Mouse (Mus musculus) granulocyte monocyte progenitor cell, adult 5-6 weeks (primary cell): ENCODE results near the gene Heatr6. TPM values are rescaled to one million over a fixed set of nuclear protein-coding genes. Genes with fewer than 3 reads are reported as not detected.

Experiments
- ATAC-seq: replicated peaks from 2 replicates; pipeline ENCODE4 v1.8.0; 2016; ENCODE audit warnings: mild to moderate bottlenecking, moderate TSS enrichment, inconsistent platforms; ENCODE audit not compliant: poor library complexity, severe bottlenecking
- total RNA-seq, 2 experiments: library from RNA; stranded (forward) in 1 of 2; stranded (reverse) in 1 of 2; fragments of 200-712, 200-1000 nt in 1 of 2; fragments of >200 nt in 1 of 2; fragmentation: Nextera tagmentation in 1 of 2; gene quantifications; 2 replicates each; pipeline ENCODE4 v1.2.3; 2014 to 2017

Heatr6 gene
- total RNA-seq, 2 experiments from 2014 or later = 10.4 to 17.8 TPM

DNA sequence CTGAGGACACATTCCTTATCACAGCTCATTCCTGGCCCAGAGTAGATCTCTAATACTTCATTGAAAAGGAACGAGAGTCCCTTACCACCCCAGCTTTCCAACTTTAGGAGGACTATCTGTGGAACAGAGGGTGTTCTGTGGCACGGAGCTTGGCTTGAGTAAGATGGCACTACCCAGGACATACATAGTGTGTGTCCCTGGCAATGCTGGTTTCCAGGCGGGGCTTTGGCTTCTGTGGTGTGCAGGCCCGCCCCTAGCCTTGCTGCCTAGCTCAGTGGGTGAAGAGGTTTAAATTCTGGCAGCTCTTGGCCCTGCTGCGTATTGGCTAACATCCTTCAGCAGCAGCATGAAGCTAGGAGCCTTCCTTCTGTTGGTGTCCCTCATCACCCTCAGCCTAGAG lies 6.8 kb upstream of the Heatr6 start, which contains the start of gene Wfdc21:
Gene Wfdc21 (plus strand): TSS at position 260 of the 400 bp plus-strand sequence.
- 0 out of 2 replicates have a peak, but pooled peaks have one; percentile 21 for ATAC-seq

DNA sequence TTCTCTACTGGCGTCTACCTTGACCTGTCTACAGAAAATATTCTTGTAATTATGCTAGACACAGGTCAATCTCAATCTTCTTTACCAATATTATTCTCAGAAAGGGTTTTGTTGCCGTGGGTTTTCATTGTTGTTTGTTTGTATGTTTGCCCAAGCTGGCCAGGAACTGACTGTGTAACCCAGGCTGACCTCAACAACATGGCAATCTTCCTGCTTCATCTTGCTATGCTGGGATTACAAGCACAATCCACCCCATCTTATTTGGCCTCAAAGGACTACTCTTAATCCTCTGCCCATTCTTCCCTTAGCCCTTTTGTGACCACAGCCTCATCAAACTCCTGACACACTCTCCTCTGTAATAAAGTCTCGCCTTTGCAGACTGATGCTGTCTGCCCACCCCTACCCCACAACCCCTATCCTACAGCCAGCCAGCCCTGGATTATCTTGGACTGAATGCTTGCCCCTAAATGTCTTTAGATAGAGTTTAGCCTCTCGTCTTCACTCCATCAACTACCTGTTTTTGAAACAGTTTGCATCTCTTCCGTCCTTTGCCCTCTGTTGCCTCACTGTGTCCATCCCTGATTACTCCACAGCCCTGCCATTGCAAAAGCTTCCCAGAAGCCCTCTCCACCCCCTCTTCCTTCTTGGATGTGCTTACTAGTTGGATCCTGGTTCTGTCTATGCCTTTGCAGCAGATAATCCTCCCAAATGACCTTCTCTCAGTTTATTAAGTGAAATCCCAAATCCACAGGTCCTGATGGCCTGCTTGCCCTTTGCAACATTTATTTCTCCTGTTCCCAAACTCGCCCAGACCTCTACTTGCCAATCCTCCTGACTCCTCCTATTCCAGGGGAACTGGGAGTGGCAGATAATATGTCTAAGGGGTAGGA lies 5.9 kb upstream of the Heatr6 start:
- peak; percentile 59 for ATAC-seq

DNA sequence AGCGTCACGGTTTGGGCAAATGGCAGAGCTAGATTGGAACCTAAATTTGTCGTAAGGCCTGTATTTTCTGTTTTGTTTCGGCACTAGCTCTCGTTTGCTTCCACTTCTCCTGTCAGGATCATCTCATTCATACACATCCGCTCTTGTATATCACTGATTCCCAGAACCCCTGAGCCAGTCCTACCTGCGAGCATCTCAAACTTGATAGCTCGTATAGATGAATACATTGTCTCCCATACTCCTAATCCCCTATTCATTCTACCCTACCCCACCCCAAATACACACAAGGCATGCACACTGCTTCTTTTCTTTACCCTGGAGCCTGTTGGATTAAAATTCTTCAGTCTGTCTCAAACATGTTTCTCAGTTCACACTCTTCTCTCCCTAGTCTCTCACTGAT lies 731 bp downstream of the Heatr6 start:
- ATAC-seq = no peak

DNA sequence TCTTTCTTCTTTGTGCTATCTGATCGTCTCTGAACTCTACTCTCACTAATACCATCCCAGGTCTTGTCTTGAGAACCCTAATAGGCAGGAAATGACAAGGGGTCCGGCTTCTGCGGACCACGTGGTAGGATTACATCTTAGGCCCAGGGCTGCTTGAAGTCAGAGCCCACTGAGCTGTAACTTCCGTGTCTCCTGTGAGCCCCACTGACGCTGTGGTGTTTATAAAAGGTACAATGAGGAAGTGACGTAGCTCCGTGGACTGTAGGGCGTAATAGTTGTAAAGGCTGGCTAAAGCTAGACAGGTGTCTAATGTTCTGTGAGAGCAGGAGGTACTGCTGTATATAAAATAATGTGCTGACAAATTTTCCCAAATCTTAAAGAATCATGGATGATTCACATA lies 13.8 kb downstream of the Heatr6 start:
- ATAC-seq = no peak; the same call in 1 of the 2 replicates

DNA sequence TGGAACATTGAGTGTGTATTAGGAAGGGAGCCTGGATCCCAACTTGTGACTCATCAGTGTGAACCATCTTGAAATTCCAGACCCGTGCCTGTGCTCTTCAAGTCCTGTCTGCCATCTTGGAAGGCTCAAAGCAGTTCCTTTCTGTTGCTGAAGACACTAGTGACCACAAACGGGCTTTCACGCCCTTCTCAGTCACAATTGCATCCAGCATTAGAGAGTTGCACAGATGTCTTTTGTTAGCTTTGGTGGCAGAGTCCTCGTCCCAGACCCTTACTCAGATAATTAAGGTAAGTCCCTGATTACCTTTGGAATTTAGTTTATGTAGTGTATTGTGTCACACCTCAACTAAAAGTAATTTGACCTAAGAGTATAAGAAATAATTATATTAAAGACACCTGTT lies 15.5 kb downstream of the Heatr6 start:
- ATAC-seq = no peak

DNA sequence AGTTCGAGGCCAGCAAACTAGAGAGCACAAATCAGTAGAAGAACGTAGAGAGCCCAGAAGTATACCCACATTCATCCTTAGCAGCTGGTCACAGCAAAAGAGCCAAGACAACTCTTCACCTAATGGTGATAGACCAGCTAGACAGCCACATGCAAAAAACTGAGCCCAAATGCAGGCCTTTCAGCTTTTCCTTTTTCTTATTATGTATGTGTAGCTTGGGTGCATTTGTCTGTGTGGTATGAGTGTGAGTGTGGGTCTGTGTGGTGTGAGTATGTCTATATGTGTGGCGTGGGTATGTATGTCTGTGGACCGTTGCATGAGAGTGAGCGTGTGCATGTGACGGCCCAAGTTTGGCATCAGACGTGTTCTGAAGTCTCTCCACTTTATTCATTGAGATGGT lies 17.5 kb downstream of the Heatr6 start:
- ATAC-seq = no peak

DNA sequence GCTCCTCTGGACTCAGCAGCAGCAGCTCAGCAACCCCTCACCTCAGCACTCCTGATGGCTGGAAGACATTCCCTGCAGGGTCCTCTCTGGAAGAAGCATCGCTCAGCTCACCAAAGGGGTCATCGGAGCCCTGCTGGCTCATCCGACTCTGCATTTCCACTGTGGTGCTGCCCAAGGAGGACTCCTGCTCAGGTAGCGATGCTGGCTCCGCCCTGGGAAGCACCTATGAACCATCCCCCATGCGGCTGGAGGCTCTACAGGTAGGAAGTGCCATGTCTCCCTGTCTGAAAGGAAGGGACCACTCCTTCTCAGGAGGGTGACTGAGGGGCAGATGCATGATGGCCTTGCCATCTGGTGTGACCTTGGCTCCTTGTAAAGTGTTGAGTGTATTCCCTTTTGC lies 18.8 kb downstream of the Heatr6 start:
- ATAC-seq = no peak

DNA sequence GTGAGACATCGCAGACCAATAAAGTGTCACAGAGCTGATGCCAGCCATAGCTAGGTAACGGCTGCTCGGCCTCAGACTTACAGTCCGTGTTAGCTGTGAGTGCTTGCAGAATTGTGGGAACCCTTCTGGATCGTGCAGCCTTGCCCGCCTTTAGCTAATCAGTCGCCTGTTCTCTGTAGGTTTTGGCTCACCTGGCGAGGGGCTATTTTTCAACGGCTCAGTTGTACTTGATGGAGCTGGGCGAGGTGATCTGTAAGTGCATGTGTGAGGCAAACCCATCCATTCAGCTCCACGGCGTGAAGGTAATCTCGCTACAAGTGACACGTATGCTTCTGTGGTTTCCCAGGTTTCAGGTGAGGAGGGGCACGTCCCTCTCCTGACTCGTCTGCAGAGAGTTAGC lies 20.2 kb downstream of the Heatr6 start:
- ATAC-seq = no peak

DNA sequence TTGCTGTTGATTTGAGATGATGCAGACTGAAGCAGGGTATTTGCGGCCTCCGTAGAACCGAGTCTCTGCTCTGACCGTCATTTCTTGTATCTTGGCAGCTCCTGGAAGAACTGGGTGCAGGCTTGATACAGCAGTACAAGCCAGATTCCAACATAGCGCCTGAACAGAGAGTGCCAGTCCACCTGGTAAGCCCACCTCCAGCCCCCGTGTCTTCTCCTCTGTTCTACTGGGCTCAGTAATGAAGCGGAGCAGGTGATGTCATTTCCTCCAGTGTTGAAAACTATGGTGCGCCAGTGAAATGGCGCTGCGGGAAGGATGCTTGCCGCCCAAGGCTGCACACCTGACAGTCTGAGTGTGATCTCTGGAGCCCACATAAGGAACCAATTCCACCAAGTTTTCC lies 20.8 kb downstream of the Heatr6 start:
- ATAC-seq = no peak

DNA sequence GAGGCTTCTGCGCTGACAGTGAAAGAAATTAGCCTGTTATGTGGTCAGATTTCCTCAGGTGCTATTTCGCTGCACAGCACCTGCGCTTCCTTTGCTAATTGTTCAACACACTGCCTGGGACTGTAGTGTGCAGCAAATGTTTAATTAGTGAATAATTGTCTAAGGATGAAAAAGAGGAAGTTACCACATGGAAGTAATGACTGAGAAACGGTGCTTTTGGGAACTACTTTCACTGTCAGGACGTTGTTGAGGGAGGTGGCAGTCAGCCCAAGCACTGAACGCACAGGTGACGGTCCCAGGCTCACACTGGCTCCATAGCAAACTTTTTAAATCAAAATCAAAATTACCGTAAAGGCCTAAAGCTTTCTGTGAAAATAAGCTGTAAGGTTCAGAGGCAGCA lies 23.3 kb downstream of the Heatr6 start:
- ATAC-seq = peak; percentile 62

DNA sequence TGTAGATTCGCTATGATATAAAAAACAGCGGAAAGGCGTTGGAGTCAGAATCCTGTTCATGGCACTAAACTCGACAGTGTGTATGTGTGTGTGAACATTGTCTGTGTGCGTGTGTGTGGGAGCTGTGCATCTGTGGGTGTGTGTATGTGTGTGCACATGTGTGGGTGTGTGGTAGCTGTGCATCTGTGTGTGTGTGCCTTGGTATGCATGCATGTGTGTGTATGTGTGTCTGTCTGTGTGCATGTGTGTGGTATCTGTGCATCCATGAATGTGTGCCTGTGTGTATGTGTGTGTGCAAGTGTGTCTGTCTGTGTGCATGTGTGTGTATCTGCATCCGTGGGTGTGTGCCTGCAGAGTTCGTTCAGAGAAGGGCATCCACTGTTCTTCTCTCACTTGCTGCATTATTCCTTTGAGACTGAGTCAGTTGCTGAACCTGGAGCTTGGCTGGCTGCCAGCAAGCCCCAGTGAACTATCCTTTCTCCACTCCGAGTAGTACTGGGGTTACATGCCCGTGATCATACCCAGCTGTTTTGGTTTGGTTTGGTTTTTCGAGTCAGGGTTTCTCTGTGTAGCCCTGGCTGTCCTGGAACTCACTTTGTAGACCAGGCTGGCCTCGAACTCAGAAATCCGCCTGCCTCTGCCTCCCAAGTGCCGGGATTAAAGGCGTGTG lies 30.6 kb downstream of the Heatr6 start:
- ATAC-seq = no peak

DNA sequence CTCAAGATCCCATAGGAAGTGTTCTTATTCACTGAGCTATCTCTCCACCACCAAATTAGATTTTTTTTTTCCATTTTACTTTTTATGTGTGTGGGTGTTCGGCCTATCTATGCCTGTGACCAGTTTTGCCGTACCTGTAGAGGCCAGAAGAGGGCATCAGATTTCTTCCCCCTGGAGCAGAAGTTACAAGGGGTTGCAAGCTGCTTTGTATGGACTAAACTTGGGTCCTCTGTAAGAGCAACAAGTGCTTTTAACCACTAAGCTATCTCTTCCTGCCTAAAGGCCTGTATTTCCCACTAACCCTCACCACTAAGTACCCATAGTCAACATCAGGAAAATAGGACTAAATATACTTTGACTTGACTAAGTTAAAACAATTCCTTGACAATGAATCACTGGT lies 31.2 kb downstream of the Heatr6 start:
- ATAC-seq = no peak

DNA sequence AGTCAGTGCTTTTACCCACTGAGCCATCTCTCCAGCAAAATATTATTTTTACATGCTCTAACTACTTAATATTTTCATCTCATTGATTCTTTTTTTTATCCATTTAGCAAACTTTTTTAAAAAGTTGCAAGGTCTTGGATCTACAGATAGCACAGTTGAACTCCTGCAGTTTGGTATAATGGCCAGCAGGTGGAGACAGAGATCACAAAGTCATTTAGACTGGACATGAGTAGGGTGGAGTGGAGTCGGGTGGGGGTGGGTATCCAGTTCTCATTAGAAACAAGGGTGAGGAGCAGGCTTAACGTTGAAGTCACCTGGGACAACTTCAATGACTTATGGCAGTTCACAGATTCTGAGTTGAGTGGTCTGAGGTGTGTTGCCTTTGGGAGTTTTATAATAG lies 31.9 kb downstream of the Heatr6 start:
- peak; percentile 47; the same call in 1 of the 2 replicates for ATAC-seq

DNA sequence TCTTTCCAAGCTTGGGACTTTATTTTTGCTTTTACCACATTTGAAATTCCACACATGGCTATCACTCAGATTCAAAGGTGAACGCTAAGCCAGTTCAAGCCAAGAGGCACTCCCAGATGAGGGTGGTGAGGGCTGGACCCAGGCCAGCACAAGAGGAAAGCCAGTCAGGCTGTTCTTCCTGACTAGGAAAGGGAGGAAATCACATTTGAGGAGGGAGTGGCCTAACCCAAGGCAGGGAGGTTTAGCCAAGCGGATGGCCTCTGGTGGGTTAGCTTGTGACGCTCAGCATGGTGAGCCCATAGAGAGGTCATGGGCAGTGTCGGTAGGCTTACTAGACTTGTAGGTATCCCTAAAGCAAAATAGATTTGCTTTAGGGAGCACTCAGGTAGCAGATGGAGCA lies 33.3 kb downstream of the Heatr6 start:
- ATAC-seq = no peak

DNA sequence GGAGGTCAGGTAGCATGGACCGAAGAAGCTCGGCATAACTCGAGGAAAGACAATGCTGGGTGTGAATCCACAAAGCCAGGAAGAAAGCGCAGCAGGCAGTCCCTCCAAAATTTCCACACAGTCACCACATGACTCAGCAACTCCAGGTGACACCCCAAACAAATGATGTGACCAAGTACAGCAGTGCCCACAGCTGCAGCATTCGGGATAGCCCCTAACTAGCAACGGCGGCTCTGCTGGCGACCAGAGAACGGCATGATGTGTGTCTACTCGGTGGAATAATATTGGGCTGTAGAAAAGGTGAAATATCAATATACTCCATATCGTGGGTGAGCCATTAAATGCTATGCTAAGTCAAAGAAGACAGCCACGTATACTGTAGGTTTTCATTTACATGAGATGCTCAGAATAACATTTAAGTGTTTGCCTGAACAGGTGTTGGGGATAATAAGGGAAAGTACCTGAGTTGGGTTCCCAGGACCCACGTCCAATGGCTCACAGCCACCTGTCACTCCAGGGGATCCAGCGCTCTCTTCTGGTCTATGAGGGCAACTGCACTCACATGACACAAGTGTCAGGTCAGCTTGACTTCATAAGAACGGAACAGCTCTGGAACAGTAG lies 34.0 kb downstream of the Heatr6 start:
- no peak for ATAC-seq

DNA sequence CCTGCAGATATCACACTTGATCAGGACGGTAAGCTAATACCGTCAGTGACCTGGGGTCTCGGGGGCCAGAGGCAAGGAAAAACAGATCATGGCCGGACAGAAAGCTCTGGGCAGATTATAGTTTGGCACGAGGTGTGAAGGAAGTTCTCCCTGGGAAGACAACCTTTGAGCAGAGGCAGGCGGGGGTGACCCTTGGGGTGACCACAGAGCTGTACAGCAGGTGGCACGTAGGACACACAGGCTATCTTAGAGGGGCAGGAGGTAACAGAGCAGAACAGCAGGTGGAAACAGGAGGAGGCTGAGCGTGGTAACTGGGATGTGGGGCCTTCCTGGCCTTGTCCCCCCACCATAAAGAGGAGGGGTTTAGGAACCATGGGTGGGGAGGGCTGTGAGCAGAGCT lies 34.8 kb downstream of the Heatr6 start:
- no peak for ATAC-seq

DNA sequence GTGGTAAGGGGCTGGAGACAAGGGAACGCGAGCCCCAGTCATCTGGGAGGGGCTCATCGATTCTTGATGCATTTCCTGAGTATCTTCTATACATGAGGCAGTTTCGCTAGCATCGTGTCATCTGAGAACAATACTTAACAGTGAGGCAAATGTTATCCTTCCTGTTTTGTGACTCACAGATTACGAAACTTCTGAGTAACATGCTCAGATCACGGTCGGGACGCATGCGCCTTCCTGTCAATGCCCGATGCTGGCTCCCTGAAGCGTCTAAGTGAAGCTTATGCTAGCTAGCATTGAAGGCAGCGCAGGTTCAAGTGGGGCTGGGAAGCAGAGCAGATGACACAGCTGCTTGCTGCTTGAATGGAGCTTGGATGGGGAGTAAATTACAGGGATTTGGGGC lies 35.8 kb downstream of the Heatr6 start:
- peak; percentile 94 for ATAC-seq

DNA sequence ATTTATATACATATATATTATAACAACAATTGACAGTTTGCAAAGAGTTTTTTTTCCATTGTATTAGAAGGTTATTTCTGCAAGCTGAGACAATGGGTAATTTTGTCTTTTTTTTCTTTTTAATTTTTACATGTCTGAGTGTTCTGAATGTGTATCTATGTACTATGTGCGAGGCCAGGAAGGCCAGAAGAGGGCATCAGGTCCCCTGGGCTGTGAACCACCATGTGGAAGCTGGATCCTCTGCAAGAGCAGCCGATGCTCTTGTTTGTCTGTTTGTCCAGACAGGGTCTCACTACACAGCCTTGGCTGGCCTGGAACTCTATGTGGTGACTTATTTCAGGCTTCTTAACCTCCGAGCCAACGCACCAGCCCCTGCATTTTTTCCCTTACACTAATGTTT lies 37.6 kb downstream of the Heatr6 start:
- no peak for ATAC-seq

DNA sequence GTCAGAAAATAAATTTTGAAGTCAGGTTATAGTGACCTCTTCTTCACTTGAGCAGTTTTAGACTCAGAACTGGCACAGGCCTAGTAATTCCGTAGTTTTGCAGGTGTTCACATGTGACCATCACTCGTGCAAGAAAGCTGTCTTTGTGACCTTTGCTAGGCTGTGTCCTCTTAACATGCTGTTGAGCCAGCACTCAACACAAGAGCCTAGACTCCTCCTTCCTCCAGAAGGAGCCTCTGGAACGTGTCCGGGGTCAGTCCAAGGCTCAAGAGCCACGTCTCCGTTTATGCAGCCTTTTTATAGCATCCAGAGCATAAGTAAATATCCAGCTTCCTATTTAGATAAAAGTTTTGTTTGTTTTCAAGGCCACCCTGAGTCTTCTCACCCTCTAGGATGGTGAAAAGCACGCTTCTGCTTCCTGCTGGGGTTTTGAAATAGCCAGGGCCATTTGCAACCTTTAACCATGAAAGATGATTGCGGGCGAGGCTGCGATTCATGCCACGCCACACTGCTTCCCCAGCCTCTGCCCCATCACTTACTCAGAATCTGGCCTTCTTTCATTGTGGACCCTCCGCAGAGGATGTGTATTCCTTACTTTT lies 38.9 kb downstream of the Heatr6 start:
- no peak for ATAC-seq

DNA sequence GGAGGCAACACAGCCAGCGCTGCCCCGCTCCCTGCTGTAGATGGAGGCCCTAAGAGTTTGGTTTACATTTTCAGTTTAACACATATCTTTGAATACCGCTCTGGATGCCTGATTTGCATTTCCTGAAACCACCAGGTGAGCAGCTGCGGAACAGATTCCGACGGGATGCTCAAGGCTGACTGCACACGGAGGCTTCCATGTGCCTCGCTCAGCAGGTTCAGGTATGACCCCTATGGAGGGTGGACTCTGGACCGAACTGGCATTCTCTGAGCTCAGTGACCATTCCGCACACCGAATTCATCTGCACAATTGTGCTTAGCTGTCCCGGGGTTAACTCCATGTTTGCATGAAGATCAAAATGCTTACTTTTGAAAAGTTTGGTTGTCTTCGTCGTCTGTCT lies 39.8 kb downstream of the Heatr6 start:
- no peak for ATAC-seq

DNA sequence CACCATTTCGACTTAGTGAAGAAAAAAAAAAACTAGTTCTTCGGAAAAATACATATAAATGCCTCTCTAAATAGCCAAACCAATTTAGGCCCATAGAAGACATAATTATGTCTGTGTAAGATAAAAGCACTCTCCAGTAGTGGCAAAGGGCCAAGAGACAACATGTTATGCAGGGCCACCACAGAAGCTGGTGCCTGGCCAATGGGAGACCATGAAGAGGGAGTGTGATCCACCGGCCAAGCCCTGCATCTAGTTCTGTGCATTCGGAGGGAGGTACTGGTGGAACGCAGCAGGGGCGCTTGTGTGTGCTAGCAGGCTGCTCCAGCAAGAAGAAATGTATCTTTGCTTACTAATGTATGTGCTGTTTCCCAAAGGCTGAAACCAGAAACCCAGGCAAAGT lies 42.6 kb downstream of the Heatr6 start:
- ATAC-seq = no peak
